Mouse (Mus musculus) forebrain, embryonic 16.5 days (tissue): ENCODE measurements around the gene Gtf2ird2. TPM values are rescaled to one million over a fixed set of nuclear protein-coding genes. Genes with fewer than 3 reads are reported as not detected.

Experiments used
- ATAC-seq: fragments of 200-750 bp; cut with Nextera tagmentation; 2 replicates; pipeline ENCODE4 v1.8.0; 2017; ENCODE audit warnings: mild to moderate bottlenecking, moderate library complexity
- H3K27ac ChIP-seq: fragments of 300-500 bp; sonication (generic); 2 replicates; pipeline ENCODE4 v1.5.1; 2014; ENCODE audit warnings: low read length, control low read depth
- H3K27me3 ChIP-seq: fragments of 300-500 bp; sonication (generic); replicated peaks from 2 replicates; pipeline ENCODE4 v1.6.1; 2014; ENCODE audit warnings: low read length; ENCODE audit not compliant: control insufficient read depth, insufficient read depth
- H3K36me3 ChIP-seq: fragments of 300-500 bp; sonication (generic); 2 replicates; pipeline ENCODE4 v1.6.1; 2014; ENCODE audit not compliant: control insufficient read depth, insufficient read depth
- H3K4me1 ChIP-seq: fragments of 300-500 bp; sonication (generic); replicated peaks from 2 replicates; pipeline ENCODE4 v1.6.1; 2014; ENCODE audit warnings: low read length; ENCODE audit not compliant: control insufficient read depth, insufficient read depth
- H3K4me2 ChIP-seq: fragments of 300-500 bp; sonication (generic); 2 replicates; pipeline ENCODE4 v1.6.1; 2014; ENCODE audit warnings: mild to moderate bottlenecking, low read length, control low read depth
- H3K4me3 ChIP-seq: fragments of 300-500 bp; sonication (generic); replicated peaks from 2 replicates; pipeline ENCODE4 v1.5.1; 2014; ENCODE audit warnings: mild to moderate bottlenecking, low read length, control low read depth
- H3K9ac ChIP-seq: fragments of 300-500 bp; sonication (generic); replicated peaks from 2 replicates; pipeline ENCODE4 v1.6.1; 2014; ENCODE audit warnings: low read depth, low read length, control low read depth
- H3K9me3 ChIP-seq: fragments of 300-500 bp; sonication (generic); 2 replicates; pipeline ENCODE4 v1.6.1; 2016; ENCODE audit warnings: low read length; ENCODE audit not compliant: control insufficient read depth
- WGBS: fragments of 180-500 bp; shearing (Covaris S2); extraction: QIAGEN DNeasy Blood & Tissue Kit; methylation state at CpG from one replicate; pipeline ENCODE4 v1.1.7; 2014; 5-methylcytosine and 5-hydroxymethylcytosine counted together
- polyA plus RNA-seq: library from polyadenylated mRNA; unstranded; fragments of >200 nt; fragmentation: Nextera tagmentation; extraction: Ambion mirVana; gene quantifications from 2 replicates; pipeline ENCODE4 v1.2.1, GENCODE M21; 2015

The Gtf2ird2 gene
- polyA plus RNA-seq, 1 experiment from 2014 or later: 12.5 TPM

DNA sequence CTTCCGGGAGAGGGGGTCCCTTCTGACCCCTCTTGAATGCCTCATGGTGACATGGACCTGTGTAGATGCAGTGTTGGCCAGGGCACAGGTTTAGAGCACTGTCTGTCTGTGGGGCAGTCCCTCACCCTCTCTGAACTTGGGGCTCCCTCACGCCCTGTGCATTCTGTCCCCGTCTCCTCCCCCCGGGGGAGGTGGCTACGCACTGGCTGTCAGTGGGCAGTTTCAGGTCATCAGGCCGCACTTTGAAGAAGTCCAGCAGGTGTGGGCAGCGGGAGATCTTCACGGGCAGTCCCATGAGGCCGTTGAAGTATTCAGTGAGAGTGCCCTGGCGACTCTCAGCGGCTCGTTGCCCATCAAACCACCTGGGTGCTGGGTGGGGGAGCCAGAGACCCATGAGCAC is 43.1 kb downstream of the Gtf2ird2 start:
- no peak overlapping the region for H3K4me2 ChIP-seq
- WGBS: 77% methylated on average over 12 of the region's 12 CpGs
- H3K4me3 ChIP-seq: no peak overlapping the region
- H3K36me3 ChIP-seq: no peaks in the 10 kb centered on the region
- H3K27ac ChIP-seq: no peak overlapping the region
- no peaks in the 10 kb centered on the region for H3K9me3 ChIP-seq
- no peak overlapping the region for H3K9ac ChIP-seq
- peaks cover 2% of the 10 kb centered on the region; the same call in 1 of the 2 replicates for H3K4me1 ChIP-seq
- ATAC-seq: no peak
- H3K27me3 ChIP-seq: peaks cover 4% of the 10 kb centered on the region; the same call in 1 of the 2 replicates

DNA sequence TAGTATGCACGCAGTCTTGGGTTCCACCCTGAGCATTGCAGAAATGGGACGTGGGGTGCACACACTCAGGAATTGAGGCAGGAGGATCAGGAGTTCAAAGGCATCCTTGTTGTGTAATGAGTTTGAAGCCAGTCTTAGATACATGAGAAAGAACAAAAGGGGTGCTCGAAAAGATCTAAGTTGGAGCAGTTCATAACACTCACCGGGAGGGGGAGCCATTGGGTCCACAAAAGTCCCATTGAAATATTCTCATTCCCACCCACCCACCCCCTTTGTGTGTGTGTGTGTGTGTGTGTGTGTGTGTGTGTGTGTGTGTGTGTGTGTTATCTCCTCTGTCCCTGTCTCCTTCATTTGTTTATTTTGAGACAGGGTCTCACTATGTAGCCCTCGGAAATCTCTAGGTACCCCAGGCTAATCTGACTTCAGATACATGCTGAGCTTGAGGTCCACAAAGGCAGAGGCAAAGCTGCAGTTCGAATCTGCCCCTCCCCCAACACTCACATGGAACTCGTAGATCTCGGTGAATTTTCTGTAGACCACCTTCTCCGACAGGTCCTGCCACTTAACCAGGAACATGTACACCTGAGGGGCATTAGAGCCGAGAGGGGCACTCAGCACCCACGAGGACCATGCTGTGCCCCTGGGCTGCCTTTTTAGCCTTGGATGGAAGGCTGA is 43.9 kb downstream of the Gtf2ird2 start:
- no peak overlapping the region for H3K4me2 ChIP-seq
- H3K27ac ChIP-seq: no peak overlapping the region
- H3K9me3 ChIP-seq: no peaks in the 10 kb centered on the region
- no peaks in the 10 kb centered on the region for H3K4me1 ChIP-seq
- H3K27me3 ChIP-seq: 0 out of 2 replicates have a peak, but pooled peaks cover 4% of the 10 kb centered on the region
- H3K36me3 ChIP-seq: no peaks in the 10 kb centered on the region
- H3K9ac ChIP-seq: no peak overlapping the region
- H3K4me3 ChIP-seq: no peak overlapping the region
- no peak for ATAC-seq
- WGBS: 40% methylated on average over 11 of the region's 11 CpGs

DNA sequence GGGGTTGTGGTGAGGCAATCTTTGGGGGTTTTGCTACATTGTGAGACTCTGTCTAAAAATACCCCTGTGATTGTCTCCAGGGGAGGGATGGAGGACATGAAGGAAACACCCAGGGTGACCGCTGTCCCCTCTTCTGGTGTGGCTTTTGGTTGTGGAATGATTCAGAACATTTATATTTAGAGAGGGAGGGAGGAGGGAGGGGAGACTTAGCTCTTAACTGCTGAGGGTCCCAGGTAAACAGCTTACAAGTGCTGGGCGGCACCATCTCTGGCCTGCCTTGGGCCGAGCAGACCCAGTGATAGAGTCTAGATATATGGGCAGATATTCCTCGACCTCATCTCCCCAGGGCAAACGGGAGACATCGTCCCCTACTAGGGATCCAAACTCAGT is 44.4 kb downstream of the Gtf2ird2 start:
- no peak overlapping the region for H3K27ac ChIP-seq
- no peaks in the 10 kb centered on the region for H3K36me3 ChIP-seq
- H3K4me1 ChIP-seq: no peaks in the 10 kb centered on the region
- H3K9me3 ChIP-seq: no peaks in the 10 kb centered on the region
- ATAC-seq: no peak
- H3K27me3 ChIP-seq: 0 out of 2 replicates have a peak, but pooled peaks cover under 1% of the 10 kb centered on the region
- H3K4me2 ChIP-seq: no peak overlapping the region
- no peak overlapping the region for H3K9ac ChIP-seq
- no peak overlapping the region for H3K4me3 ChIP-seq
- 85% methylated on average over 6 of the region's 6 CpGs for WGBS

DNA sequence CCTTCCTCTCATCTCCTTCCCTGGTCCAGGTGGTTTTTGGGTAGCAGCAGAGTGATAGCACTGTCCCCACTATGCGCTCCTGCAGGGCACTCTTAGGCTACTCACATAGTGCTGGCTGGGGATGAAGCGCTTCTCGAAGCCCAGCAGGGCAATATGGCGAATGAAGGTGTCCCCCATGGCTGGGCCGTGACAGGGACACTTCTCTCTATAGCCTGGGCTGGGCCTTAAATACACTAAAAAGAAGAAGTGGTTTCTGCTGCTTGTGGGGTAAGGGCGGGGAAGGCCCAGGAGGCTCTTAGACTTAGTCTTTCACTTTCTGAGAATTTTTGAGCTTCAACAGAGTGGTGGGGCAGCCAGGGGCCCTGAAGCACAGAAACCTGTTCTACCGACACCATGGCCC is 45.6 kb downstream of the Gtf2ird2 start, which contains the start of gene Ncf1:
TSS of gene Ncf1 (minus strand) at position 235 of the 400 bp plus-strand sequence.
- Histone ChIP-seq H3K4me1 (no peaks in the 10 kb centered on the region), H3K9ac (no peak within 1 kb of the TSS), H3K4me2 (no peak within 1 kb of the TSS), H3K36me3 (no peaks in the 10 kb centered on the region), H3K9me3 (no peaks in the 10 kb centered on the region), H3K27me3 (no peaks in the 10 kb centered on the region), H3K4me3 (no peak within 1 kb of the TSS), H3K27ac (no peak within 1 kb of the TSS)
- 84% methylated on average over 7 of the region's 7 CpGs for WGBS
- no peak for ATAC-seq

DNA sequence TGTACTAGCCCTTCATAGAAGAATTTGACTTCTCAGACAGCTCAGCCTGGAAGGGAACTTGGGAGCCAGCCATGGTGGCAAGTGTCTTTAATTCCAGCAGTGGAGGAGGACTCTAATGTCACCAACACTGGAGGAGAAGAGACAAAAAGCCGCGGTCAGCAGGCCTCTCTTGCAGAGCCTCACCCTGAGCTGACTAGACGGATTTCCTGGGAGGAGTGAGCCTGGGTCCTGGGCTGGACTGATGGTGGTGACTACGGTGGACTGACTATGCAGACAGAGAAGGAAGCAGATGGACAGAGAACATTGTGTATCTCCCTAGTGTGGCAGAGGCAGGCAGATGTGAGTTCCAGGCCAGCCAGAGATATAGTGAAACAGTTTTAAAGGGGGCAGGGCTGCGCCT is 47.6 kb downstream of the Gtf2ird2 start:
- Histone ChIP-seq H3K27ac (no peak overlapping the region), H3K9ac (no peak overlapping the region), H3K9me3 (no peaks in the 10 kb centered on the region), H3K4me3 (no peak overlapping the region), H3K4me1 (peaks cover 12% of the 10 kb centered on the region), H3K36me3 (peaks cover 4% of the 10 kb centered on the region), H3K27me3 (no peaks in the 10 kb centered on the region), H3K4me2 (no peak overlapping the region)
- 82% methylated on average over 5 of the region's 5 CpGs for WGBS
- no peak for ATAC-seq

DNA sequence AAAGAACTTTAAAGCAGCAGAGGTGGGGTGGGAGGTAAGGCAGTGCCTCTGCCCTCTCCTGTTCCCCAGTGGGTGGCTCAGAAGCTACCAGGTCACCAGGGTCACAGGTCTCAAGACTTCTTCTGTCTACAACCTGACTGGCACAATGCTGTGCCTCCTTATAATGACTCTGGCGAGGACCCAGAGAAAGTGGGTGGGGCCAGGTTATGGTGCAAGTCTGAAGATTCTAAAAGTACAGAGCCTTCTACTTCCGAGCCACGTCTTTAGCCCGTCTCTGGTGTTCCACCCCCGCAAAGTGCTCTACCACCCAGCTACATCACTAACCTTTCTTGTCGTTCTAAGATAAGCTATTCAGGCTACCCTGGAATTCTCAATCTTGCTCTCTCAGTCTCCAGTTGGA is 48.3 kb downstream of the Gtf2ird2 start:
- Histone ChIP-seq H3K4me3 (no peak overlapping the region), H3K27me3 (no peaks in the 10 kb centered on the region), H3K4me1 (peaks cover 12% of the 10 kb centered on the region), H3K27ac (no peak overlapping the region), H3K4me2 (no peak overlapping the region), H3K9ac (no peak overlapping the region), H3K9me3 (no peaks in the 10 kb centered on the region), H3K36me3 (peaks cover 11% of the 10 kb centered on the region)
- WGBS: 79% methylated on average over 6 of the region's 6 CpGs
- ATAC-seq: no peak

DNA sequence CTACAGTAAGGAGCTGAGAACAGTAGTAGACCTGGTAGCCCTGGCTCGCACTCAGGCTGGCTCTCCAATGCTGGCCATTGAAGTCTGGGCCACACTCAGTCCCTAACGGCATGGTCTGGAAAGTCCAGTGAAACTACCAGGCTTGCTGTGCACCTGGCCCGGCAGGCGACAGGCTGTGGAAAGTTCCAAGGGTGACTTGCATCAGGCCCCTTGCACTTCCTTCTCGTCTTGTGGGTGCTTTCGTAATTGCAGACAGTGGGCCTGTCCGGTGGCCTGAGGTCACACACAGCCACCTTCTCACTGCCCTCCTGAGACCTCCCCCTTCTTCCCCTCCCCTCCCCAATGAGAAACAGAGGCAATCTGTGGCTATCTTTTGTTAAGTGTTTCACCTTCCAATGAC is 48.7 kb downstream of the Gtf2ird2 start:
- no peak overlapping the region for H3K4me3 ChIP-seq
- 50% methylated on average over 7 of the region's 7 CpGs for WGBS
- ATAC-seq: no peak

DNA sequence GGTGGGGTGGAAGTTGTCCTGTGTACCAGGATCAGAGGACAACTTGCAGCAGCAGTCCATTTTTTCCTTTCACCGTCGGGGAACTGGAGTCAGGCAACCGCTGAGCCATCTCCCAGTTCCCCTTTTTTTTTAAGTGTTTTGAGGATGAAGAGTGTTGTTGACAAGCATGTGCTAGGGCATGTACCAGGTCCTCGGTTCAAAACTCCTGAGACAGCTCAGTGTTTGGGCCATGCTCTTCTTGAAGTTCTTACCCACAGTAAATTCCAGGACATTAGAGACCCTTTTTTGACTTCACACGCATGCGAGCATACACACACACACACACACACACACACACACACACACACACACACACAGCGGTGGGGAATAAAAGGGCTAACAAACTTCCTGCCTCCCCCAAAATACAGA is 49.4 kb downstream of the Gtf2ird2 start:
- no peak overlapping the region for H3K4me2 ChIP-seq
- H3K27ac ChIP-seq: no peak overlapping the region
- H3K4me1 ChIP-seq: peaks cover 12% of the 10 kb centered on the region
- 67% methylated on average over 7 of the region's 7 CpGs for WGBS
- H3K4me3 ChIP-seq: no peak overlapping the region
- H3K27me3 ChIP-seq: no peaks in the 10 kb centered on the region
- no peak overlapping the region for H3K9ac ChIP-seq
- H3K9me3 ChIP-seq: no peaks in the 10 kb centered on the region
- peaks cover 18% of the 10 kb centered on the region for H3K36me3 ChIP-seq
- no peak for ATAC-seq

More for the DNA sequence above, 48.7 kb downstream of the Gtf2ird2 start:
- Histone ChIP-seq H3K9me3 (no peaks in the 10 kb centered on the region), H3K36me3 (peaks cover 15% of the 10 kb centered on the region), H3K27ac (no peak overlapping the region), H3K4me2 (no peak overlapping the region), H3K27me3 (no peaks in the 10 kb centered on the region), H3K9ac (no peak overlapping the region), H3K4me1 (peaks cover 12% of the 10 kb centered on the region)

DNA sequence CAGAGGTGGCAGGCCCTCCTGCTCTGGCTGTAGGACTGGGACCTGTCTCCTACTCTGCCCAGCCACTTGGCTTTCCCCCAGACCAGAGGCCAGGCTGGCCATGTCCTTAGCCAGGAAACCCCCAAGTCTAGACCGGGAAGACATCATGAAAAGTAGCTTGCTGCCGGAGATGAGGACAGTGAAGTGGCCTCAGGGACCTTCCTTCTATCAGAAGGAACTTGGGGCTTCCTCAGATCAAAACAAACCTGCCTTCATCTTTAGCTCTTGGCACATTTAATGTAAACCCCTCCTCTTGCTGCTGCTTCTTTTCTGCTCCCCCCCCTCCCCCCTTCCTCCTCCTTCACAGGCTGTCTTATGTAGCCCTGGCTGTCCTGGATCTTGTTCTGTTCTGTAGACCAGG is 50.4 kb downstream of the Gtf2ird2 start:
- WGBS: 58% methylated on average over 2 of the region's 2 CpGs
- Histone ChIP-seq H3K4me2 (no peak overlapping the region), H3K4me1 (peaks cover 12% of the 10 kb centered on the region), H3K27me3 (no peaks in the 10 kb centered on the region), H3K9me3 (no peaks in the 10 kb centered on the region), H3K36me3 (peaks cover 27% of the 10 kb centered on the region), H3K9ac (no peak overlapping the region), H3K27ac (no peak overlapping the region), H3K4me3 (no peak overlapping the region)
- no peak for ATAC-seq
